Mouse (Mus musculus): Measurements from ENCODE around the gene Gm10300.

The Gm10300 gene

DNA sequence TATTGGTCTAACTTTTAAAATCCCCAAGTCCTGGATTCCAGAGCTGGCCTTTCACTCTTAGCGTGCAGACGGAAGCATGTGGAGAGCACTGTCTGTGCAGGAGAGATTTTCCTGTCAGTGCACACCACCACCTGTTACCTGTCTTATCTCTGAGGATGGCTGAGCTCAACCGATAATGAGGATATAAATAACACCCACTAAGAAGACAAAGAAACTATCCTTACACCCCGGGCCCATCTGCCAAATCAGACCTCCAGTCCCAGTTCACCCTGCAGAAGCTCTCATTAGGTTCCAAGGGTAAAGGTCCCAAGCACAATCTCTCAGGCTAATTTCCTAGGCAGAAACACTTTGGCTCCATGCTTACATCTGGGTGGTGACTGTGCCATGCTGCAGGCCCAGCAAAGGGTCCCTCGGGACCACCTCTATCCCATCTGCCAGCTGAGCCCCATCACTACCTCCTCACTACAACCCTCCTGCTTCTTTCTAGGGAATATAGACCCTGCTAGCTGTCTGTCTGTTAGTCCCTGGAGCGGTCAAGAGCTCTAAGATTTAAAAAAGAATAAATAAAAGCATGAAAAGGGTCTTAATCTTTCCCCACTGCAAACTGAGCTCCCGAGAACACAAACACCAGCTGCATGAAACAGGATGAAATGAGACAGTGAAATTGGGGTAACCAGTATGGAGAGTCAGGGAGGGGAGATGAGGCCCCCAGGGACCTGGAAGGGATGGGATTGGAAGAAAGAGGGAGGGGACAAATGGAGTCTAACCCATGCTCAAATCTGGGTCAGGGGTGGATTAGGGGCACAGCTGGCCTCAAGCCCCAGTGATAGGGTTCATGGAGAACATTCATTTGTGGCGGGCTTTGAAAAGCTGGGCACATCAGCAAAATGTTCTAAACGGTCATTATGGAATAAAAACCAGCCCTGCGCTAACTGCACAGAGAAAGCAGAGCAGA is 22.9 kb upstream of the Gm10300 start:
- no peak for DNase-seq (ENCODE audit: low spot score)

DNA sequence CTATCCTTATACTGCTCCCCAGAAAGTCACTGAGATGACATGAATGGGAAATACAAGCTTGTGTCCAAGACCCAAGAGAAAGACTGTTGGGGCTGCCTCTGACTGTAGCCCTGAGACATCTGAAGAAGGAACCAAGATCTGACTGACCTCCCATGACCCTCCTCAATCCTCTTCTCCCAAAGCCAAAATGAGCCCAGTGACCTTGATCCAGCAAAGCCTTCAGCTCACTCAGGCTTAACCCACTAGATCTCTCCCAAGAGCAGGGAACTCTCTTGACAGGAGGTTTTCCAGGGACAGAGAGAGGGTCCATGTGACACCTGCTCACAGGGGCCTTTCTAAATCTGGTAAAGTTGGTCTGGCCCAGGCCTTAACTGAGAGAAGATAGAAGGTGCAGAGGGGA is 17.2 kb upstream of the Gm10300 start:
- no peak for DNase-seq (ENCODE audit: low spot score)

DNA sequence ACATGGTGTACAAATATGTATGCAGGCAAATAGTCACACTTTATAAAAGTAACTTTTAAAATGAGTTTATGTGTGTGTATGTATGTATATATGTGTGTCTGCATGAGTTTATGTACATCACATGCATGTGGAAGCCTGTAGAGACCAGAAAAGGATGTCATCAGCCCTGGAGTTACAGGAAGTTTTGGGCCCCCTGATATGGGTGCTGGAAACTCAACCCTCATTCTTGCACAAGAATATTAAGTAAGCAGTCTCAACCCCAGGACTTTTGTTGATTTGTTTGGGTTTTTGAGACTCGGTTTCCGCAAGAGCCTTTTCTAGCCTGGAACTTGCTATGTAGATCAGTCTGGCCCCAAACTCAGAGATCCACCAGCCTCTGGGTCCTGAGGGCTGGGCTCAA is 15.0 kb upstream of the Gm10300 start:
- no peak for DNase-seq (ENCODE audit: low spot score)

DNA sequence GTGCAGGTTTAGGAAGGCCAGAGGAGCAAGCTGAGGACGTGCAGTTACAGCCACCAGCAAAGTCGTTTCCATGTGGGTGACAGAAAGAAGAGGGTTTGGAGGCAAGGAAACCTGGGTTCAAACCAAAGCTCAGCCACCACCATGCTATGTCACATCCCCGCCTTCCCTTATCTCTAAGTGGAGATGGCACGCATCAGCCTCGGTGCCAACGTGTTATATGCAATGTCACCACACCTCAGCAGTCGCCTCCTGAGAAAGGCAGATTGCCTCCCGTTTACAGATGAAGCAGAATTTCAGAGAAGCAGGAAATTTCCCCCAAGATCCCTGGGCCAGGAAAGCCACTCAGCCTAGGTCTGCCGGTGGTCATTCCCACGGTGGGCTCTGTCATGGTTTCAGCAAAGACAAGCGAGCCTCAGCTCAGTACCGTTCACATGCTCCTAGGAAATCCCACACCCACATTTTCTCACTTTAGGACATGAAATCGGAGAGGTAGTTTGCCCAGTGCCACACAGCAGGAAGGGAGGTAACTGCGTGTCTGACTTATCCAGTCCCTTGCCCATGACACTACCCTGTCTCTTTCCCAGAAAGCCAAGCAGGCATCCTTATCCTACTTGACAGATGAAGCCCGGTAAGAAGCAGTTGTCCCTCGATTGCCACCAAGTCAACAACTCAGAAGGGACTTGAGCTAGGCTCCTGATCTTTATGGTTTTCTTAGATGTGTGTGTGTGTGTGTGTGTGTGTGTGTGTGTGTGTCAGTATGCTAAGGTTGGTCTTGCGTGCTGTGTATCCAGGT is 14.3 kb upstream of the Gm10300 start:
- no peak for DNase-seq (ENCODE audit: low spot score)

DNA sequence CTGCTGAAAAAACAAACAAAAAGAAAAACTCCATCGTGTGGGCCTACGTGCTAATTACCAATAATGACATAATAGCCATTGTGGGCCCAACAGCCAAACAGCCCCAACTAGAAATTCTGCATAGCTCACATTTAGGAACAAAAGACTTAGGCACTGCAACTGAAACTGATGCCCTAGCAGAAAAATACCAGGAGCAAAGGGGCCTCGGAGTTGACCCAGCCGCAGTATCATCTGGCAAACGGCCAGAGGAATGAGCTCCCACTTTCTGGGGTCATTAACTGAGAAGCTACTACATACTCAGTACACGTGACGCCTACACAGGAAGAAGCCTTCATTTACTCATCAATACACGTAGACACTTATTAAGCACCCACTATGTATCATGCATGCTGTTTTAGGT is 12.2 kb upstream of the Gm10300 start:
- DNase-seq (ENCODE audit: low spot score) = no peak

DNA sequence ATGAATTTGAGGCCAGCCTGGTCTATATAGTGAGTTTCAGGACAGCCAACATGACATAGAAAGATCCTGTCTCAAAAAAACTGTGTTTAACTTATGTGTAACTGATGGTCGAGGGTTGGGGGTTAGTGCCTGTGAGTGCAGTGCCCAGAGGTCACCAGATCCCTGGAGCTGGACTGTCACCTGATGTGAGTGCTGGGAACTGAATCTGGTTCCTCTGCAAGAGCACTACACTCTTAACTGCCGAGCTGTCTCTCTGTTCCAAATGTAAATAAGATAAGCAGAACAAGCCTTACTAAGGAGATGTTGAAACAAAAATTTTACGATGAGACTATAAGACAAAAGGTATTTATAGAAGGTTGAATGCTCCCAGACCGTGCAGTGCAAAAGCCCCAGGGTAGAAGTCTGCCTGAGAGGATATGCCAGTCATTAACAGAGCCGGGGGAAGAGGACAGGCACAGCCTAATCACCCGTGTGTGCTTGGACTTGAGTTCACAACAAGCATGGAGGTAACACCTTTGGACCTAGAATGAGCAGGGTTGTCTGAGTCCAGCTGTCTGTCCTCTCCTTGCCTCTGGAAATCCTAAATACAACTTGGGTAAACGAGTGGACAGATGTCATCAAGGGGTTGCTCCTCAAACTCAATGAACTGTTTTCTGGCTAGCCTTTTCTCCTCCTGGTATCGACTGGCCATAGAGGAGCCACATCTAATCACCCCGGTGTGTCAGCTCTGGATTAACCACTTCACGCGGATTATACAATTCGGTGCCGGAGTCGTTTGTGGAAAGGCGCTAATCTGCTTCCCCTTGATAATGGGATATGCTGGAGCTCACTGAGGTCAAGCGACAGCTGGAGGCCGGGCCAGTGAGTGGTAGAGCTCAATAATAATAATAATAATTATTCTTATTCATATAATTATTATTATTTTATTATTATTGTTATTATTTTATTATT is 11.3 kb upstream of the Gm10300 start:
- DNase-seq (ENCODE audit: low spot score) = no peak

DNA sequence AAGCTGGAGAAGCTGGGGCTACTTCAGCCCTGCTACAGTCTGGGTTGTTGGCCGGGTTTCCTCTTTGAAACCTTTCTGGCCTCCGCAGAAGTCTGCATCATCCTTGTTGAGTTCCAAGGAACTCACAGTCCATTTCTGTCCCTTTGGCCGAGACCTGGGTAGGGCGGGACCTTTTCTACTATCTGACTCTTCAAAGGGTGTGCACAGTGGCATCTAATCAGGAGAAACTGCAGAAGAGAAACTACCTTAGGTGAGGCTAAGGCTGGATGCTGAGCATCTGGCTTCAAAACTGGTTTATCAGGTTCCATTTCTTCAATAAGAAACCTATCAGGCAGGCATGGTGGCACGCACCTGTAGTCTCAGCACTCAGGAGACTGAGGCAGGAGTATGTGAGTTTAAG is 9.9 kb upstream of the Gm10300 start:
- no peak for DNase-seq (ENCODE audit: low spot score)

DNA sequence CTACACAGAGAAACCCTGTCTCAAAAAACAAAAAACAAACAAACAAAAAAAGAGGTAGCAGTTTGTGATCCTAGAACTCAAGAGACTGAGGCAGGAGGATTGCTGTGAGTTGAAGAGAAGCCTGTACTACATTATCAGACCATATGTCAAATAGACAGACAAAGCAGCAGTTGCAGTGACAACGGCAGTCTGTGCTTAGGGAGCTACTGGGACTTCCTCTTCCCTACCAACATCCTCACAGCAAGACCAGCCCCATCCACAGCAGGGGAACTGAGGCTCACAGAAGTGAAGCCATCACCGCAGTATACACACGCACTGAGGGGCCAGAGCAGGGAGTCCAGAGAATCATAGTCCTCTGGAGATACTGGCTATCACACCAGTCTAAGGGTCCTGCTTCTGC is 8.9 kb upstream of the Gm10300 start:
- DNase-seq (ENCODE audit: low spot score) = no peak

DNA sequence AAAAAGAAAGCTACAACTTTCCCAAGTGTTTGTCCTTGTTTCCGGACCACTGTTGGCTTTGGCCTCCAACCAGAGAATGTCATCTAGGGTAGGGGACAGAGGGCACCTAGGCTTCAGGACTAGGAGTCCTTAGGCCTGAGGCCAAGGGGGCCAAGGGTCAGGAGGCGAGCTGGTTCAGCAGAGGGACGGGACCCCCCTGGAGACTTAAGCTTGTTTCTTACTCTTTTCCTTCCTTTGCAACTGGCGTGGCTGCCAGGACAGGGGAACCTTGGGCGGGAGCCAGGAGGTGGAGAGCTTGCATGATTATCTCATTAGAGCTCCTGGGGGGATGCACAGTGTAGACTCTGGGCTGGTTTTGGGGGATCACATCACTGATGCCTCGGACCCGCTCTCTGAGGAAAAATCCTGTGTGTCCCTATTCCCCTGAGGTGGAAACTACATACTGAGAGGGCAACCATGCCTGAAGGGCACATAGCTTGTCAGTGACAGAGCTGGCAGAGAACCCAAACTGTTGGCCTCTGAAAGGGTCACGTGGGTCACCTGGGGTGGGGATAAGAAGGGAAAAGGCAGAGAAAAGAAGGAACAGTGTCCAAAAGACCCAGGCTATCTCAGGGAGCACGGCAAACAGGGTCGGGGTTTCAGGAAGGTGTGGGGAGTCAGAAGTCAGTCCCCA is 8.3 kb upstream of the Gm10300 start:
- DNase-seq (ENCODE audit: low spot score) = no peak

DNA sequence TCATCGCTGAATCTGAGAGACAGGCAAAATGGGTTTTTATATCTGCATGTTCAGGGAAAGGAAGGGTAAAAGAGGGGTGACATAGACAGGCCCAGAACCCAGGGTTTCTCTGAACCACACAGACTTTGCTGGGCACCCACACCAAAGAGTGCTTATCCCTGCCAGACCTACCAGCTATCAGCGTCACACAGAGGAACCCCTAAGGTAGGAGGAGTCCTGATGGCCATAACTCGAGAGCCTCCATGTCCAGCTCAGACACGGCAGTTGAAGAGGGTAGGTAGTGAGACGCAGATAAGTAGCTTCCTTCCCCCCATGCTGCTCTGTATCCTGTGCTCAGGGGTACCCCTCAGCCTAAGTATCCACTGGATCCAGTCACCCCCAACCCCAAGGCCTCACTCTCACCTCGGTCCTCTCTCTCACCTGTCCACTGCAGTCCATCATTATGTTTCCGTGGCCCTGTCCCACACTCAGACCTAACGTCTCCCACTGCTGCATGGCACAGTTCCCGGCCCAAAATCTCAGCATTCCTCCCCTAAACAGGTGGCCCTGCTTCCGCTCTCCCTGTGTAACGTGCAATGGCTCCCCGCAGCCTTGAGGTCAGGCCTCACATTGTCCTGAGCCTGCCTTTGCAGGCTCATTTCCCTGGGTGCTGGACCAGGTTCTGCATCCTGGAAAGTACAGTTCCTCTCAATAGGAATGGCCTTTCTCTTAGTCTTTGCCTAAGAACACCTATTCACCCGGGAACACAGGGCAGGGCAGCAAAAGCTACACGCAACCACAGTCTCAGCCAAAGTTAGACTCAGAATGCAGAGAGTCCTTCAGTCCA is 7.2 kb upstream of the Gm10300 start:
- no peak for DNase-seq (ENCODE audit: low spot score)

DNA sequence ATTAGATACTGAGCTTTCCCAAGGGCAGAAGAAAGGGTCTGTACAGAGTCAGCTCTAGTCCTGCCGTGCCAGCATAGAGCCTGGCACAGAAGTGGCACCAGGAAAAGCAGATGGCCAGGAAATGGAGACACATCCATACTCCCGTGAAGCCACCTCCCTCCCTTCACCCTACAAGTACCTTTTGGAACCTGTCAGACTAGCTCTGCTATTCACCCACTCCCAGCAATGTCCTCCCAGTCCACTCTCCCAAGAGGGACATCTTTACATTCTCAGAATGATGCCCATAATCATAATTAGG is 6.6 kb upstream of the Gm10300 start:
- no peak for DNase-seq (ENCODE audit: low spot score)

DNA sequence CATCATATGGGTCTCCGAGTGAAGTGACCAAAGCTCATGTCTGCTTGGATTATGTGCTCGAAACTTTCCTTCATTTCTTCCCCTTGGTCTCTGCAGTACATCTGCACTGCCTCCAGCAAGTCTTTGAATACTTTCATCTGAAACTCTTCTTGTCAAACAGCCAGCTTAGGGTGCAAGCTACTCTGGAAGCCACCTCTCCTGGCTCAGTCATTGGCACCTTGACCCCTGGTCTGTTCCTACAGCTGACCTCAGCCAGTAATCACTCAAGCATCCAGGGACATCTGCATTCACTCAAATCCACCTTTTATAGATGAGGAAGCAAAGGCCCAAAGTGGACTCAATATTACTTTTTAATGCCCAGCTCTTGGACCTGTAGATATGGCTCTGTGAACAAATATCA is 2.8 kb upstream of the Gm10300 start:
- no peak for DNase-seq (ENCODE audit: low spot score)

DNA sequence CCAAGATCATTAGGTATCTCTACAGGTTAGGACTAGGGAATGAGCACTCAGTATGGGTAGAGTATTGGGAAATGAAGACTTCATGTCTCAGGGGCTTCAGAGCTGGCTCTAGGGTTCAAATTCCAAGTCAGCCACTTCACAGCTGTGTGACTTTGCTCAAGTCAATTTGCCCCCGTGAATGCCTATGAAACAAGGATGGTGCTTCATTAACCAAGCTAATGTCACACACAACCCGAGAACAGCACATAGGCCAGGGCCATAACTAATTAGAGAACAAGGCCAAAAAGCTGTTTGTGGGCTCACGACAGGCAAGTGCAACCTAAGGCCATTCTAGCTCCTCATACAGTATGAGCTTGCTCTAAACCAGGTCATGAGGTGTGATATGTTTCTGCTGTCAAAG is 2.3 kb upstream of the Gm10300 start:
- DNase-seq (ENCODE audit: low spot score) = no peak

DNA sequence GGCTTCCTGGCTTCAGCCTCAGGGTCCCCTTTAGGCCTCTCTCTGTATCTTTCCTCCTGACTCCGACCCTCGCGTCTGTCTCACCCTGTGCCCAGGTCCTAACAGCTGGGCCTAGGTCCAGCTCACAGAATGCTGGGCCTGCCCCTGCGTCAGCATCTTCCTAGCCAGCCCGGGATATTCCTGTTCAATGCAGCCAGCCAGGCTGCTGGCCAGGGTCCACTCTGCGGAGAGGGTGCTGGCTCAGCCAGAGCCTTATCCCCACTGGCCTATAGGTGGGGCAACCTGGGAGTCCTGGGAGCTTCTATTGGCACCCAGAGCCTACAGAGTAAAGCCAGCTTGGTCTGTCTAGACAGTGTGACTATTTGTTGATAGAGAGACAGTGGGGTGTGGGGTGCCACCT is 1.6 kb upstream of the Gm10300 start:
- DNase-seq (ENCODE audit: low spot score) = no peak

DNA sequence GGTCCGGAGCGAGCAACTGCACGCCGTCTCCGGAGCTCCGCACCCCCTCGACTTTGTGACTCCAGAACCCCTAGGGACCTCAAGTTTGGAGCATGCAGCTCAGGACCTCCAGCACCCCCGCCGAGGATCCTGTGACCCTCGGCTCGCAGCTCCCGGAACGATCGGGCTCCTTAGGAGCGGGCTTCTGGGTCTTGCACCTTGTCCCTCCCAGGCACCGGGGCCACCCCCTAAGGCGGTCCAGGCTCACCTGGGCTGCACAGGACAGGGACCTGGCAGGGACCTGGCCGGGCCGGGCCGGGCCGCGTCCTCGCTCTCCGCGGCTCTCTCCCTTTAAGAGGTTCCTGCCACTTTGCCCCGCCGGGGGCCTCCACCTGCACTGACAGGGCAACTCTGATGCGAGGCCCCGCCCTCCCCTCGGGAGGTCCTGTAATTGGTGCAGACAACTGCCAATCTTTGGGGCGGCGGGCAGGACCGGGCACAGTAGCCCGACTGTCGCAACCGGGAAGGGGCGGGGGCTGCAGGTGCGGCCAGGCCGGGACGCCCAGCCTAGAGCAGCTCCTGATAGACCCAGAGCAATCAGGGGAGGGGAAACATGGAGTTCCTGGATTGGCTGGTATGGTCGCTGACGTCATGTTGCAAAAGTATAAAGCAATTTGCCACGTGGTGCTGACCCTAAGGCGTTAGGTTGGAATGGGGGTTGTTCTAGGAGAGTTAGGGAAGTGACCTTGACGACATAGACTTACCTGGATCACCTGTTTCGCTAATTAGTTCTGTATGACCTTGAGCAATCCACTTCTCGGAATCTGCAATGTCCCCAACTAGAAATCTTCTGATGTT is 654 bp downstream of the Gm10300 start, which contains the start of gene Epb41:
TSS of gene Epb41 (minus strand) at position 389 of the 837 bp plus-strand sequence.
- DNase-seq (ENCODE audit: low spot score) = peak; percentile 92

DNA sequence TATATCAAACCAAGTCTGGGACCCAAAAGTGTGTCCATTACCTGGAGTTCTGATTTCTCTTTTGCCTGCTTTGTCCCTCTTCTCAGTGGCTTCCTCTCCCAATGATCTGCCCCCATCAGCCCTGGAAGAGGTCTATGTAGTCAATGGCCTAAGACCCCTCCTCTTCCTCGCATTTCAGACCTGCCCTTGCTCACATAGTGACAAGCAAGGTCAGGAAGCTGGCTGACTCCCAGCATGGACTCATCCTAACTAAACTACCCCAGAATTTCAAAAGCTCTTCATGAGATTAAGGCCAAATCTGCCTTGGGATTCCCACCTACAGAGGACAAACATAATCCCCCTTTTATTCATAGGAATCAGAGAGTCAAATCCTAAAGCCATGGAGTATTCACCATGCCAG is 1.3 kb downstream of the Gm10300 start:
- DNase-seq (ENCODE audit: low spot score) = no peak

DNA sequence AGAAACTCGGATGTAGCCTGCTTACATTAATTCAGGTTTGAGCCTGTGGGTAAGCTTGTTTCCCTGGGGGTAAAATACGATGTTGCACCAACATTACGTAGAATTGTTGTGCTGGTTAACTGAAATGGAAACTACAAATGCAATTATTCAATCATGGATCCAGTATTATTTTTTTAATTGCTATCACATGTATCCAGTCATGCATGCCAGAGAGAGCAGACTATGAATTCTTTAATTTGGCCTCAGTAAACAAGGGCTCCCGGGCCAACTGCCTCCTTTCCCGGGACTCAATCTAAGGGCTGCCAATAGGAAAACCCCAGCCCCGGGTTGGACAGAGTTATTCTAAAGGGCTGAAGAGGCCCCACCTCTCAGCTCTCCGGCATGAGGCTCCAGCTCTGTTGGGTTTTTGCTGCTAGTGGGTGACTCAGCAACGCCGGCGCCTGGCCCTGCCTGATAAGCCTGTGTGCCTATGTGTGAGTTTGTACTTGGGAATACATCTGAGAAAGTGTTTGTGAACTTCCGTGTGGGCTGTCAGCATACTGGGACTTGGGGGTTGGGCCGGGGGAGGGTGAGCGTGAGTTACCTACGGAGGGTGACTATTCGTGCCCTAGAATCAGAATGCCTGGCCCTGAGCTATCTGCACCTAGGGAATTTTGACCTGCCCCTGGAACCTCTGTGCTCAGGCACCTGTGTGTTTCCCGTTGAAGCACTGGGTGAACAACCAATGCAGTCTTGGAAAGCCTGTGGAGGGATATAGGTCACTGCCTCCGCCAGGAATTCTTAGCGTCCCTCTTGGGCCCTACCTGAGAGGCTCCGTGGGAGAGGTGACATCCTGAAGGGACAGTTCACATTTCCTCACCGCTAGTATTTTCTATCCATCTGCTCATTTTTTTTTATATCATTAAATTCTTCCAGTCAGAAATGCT is 2.2 kb downstream of the Gm10300 start:
- DNase-seq (ENCODE audit: low spot score) = no peak

DNA sequence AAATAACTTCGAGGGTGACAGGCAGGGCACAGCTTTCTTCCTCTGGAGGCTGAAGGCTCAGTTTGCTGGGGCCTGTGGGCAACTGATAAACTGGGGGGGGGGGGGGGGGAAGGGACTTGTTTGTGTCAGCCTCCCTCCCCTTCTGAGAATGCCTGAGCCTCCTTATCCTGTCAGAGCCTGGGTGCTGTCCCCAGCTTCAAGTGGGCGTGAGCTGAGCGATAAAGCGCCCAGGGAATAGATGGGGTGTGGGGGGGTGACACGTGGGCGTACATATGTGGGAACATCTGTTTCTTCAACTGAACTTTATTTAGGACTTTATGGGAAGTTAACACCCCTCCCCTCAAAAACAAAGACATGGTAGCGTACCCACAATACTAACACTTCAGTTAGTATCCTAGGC is 2.9 kb downstream of the Gm10300 start:
- DNase-seq (ENCODE audit: low spot score) = no peak

DNA sequence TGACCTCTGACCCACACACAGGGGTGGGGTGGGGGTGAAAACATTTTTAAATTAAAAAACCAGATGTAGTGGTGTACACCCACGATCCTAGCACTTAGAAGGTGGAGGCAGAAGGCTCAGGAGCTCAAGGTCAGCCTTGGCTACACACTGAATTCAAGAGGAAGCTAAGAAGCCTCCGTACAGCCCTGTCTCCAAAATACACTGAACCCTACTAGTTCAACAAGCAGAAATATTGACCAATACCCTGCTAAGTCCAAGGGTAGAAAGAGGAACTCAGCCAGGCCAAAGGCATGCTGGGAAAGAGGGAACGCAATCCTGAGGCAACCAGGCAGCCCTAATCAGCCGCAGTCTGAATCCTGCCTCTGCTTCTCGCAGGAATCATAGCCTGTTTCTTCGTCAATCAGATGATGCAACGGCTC is 3.8 kb downstream of the Gm10300 start:
- no peak for DNase-seq (ENCODE audit: low spot score)
